Mouse (Mus musculus) lung, embryonic 15.5 days (tissue): ENCODE measurements around the gene Sesn3. TPM values are rescaled to one million over a fixed set of nuclear protein-coding genes. Genes with fewer than 3 reads are reported as not detected.
"Not testable (repeated sequence)": the region's sequence is repeated elsewhere in the genome, so short reads cannot be mapped to it uniquely, and the experiment has no call there.

Source experiments
- ATAC-seq: fragments of 200-750 bp; cut with Nextera tagmentation; 2 replicates; pipeline ENCODE4 v1.8.0; 2017; ENCODE audit warnings: moderate number of reproducible peaks, borderline replicate concordance; ENCODE audit not compliant: low FRiP score, low TSS enrichment; ENCODE audit errors: extremely low read depth
- H3K27ac ChIP-seq: fragments of 300-500 bp; sonication (generic); 2 replicates; pipeline ENCODE4 v1.5.1; 2015; ENCODE audit warnings: moderate library complexity, mild to moderate bottlenecking, inconsistent platforms
- H3K27me3 ChIP-seq: fragments of 300-500 bp; sonication (generic); 2 replicates; pipeline ENCODE4 v1.6.1; 2015; ENCODE audit warnings: inconsistent platforms
- H3K36me3 ChIP-seq: fragments of 300-500 bp; sonication (generic); 2 replicates; pipeline ENCODE4 v1.6.1; 2015; ENCODE audit warnings: inconsistent platforms
- H3K4me1 ChIP-seq: fragments of 300-500 bp; sonication (generic); 2 replicates; pipeline ENCODE4 v1.6.1; 2015; ENCODE audit warnings: inconsistent platforms
- H3K4me2 ChIP-seq: fragments of 300-500 bp; sonication (generic); 2 replicates; pipeline ENCODE4 v1.6.1; 2015; ENCODE audit warnings: inconsistent platforms, mild to moderate bottlenecking, moderate library complexity
- H3K4me3 ChIP-seq: fragments of 300-500 bp; sonication (generic); 2 replicates; pipeline ENCODE4 v1.5.1; 2015; ENCODE audit warnings: mild to moderate bottlenecking, inconsistent platforms
- H3K9ac ChIP-seq: fragments of 300-500 bp; sonication (generic); 2 replicates; pipeline ENCODE4 v1.6.1; 2015; ENCODE audit warnings: inconsistent platforms
- H3K9me3 ChIP-seq: fragments of 300-500 bp; sonication (generic); 2 replicates; pipeline ENCODE4 v1.6.1; 2016; ENCODE audit warnings: inconsistent platforms
- WGBS: fragments of 180-500 bp; shearing (Covaris S2); methylation state at CpG from one replicate; pipeline ENCODE4 v1.1.7; 2015; 5-methylcytosine and 5-hydroxymethylcytosine counted together
- polyA plus RNA-seq: library from polyadenylated mRNA; unstranded; fragments of >200 nt; fragmentation: Nextera tagmentation; extraction: Ambion mirVana; gene quantifications from 2 replicates; pipeline ENCODE4 v1.2.1, GENCODE M21; 2015

The Sesn3 gene
- polyA plus RNA-seq = 16.6 and 16.7 TPM in 2 replicates

- Histone ChIP-seq H3K4me3 (peak within 1 kb of the TSS; percentile 95), H3K36me3 (no peaks in the 10 kb centered on the region), H3K4me1 (peaks cover 12% of the 10 kb centered on the region), H3K27ac (peak within 1 kb of the TSS; percentile 91), H3K9me3 (no peaks in the 10 kb centered on the region), H3K9ac (peak within 1 kb of the TSS; percentile 27), H3K4me2 (peak within 1 kb of the TSS; percentile 62), H3K27me3 (no peaks in the 10 kb centered on the region)
- 6% methylated on average over 25 of the region's 25 CpGs for WGBS
- ATAC-seq = peak; percentile 22
Observed at GRCm38 (mm10) chr9:14274986-14275720, at the start of gene Sesn3. Sesn3 (plus strand) TSS chr9:14275067.

GRCm38 (mm10) chr9:14227086-14227485 lies 47.8 kb upstream of the Sesn3 start:
- H3K4me2 ChIP-seq, H3K9me3 ChIP-seq, H3K36me3 ChIP-seq, H3K9ac ChIP-seq, H3K27me3 ChIP-seq, H3K4me3 ChIP-seq, ATAC-seq, H3K4me1 ChIP-seq, H3K27ac ChIP-seq: not testable (repeated sequence)
- WGBS = 77% methylated on average over 2 of the region's 2 CpGs

GRCm38 (mm10) chr9:14233702-14234373 lies 41.0 kb upstream of the Sesn3 start:
- ATAC-seq = peak; percentile 85
- Histone ChIP-seq H3K4me2 (no peak overlapping the region), H3K27me3 (no peaks in the 10 kb centered on the region), H3K36me3 (no peaks in the 10 kb centered on the region), H3K9me3 (no peaks in the 10 kb centered on the region), H3K4me3 (no peak overlapping the region), H3K4me1 (peaks cover 14% of the 10 kb centered on the region; the same call in 1 of the 2 replicates), H3K9ac (no peak overlapping the region), H3K27ac (peak overlapping the region; percentile 66)
- 28% methylated on average over 7 of the region's 7 CpGs for WGBS

GRCm38 (mm10) chr9:14235286-14235685 lies 39.6 kb upstream of the Sesn3 start:
- peak overlapping the region; percentile 66; the same call in 1 of the 2 replicates for H3K27ac ChIP-seq
- H3K36me3 ChIP-seq = no peaks in the 10 kb centered on the region
- WGBS = 58% methylated on average over 2 of the region's 2 CpGs
- H3K4me1 ChIP-seq = peaks cover 14% of the 10 kb centered on the region
- no peak overlapping the region for H3K4me3 ChIP-seq
- H3K4me2 ChIP-seq = no peak overlapping the region
- H3K9ac ChIP-seq = no peak overlapping the region
- no peaks in the 10 kb centered on the region for H3K9me3 ChIP-seq
- H3K27me3 ChIP-seq = no peaks in the 10 kb centered on the region
- no peak for ATAC-seq

GRCm38 (mm10) chr9:14241003-14241402 lies 33.9 kb upstream of the Sesn3 start:
- H3K27me3 ChIP-seq, H3K4me2 ChIP-seq, H3K9ac ChIP-seq, H3K27ac ChIP-seq, H3K4me3 ChIP-seq, ATAC-seq, H3K9me3 ChIP-seq, H3K36me3 ChIP-seq: not testable (repeated sequence)
- H3K4me1 ChIP-seq = peaks cover 10% of the 10 kb centered on the region
- 38% methylated on average over 1 of the region's 1 CpGs for WGBS

GRCm38 (mm10) chr9:14242308-14242707 lies 32.6 kb upstream of the Sesn3 start:
- ATAC-seq = no peak
- Histone ChIP-seq H3K36me3 (no peaks in the 10 kb centered on the region), H3K27me3 (no peaks in the 10 kb centered on the region), H3K9ac (no peak overlapping the region), H3K4me1 (peaks cover 20% of the 10 kb centered on the region), H3K27ac (no peak overlapping the region), H3K9me3 (no peaks in the 10 kb centered on the region), H3K4me2 (no peak overlapping the region), H3K4me3 (no peak overlapping the region)
- 63% methylated on average over 2 of the region's 2 CpGs for WGBS

GRCm38 (mm10) chr9:14244528-14244927 lies 30.3 kb upstream of the Sesn3 start:
- Histone ChIP-seq H3K27ac (peak overlapping the region; percentile 87; the same call in 1 of the 2 replicates), H3K9ac (no peak overlapping the region), H3K4me1 (peaks cover 24% of the 10 kb centered on the region), H3K4me2 (no peak overlapping the region), H3K36me3 (no peaks in the 10 kb centered on the region), H3K9me3 (no peaks in the 10 kb centered on the region), H3K4me3 (no peak overlapping the region), H3K27me3 (no peaks in the 10 kb centered on the region)
- 55% methylated on average over 9 of the region's 9 CpGs for WGBS
- no peak for ATAC-seq

- ATAC-seq = no peak
- 39% methylated on average over 7 of the region's 7 CpGs for WGBS
Observed at GRCm38 (mm10) chr9:14245013-14245586, 29.8 kb upstream of the Sesn3 start.

GRCm38 (mm10) chr9:14246016-14246799 lies 28.7 kb upstream of the Sesn3 start:
- ATAC-seq = peak; percentile 93
- 12% methylated on average over 11 of the region's 11 CpGs for WGBS

More at GRCm38 (mm10) chr9:14245013-14245586, 29.8 kb upstream of the Sesn3 start:
- Histone ChIP-seq H3K9me3 (no peaks in the 10 kb centered on the region), H3K4me2 (no peak overlapping the region), H3K4me3 (no peak overlapping the region), H3K4me1 (peaks cover 24% of the 10 kb centered on the region), H3K27ac (peak overlapping the region; percentile 87), H3K36me3 (no peaks in the 10 kb centered on the region), H3K27me3 (no peaks in the 10 kb centered on the region), H3K9ac (no peak overlapping the region)

GRCm38 (mm10) chr9:14247480-14248208 lies 27.2 kb upstream of the Sesn3 start:
- H3K27ac ChIP-seq = peak overlapping the region; percentile 87
- no peak overlapping the region for H3K9ac ChIP-seq

More at GRCm38 (mm10) chr9:14246016-14246799, 28.7 kb upstream of the Sesn3 start:
- Histone ChIP-seq H3K4me1 (peaks cover 24% of the 10 kb centered on the region), H3K9me3 (no peaks in the 10 kb centered on the region), H3K9ac (no peak overlapping the region), H3K36me3 (no peaks in the 10 kb centered on the region), H3K27me3 (no peaks in the 10 kb centered on the region), H3K4me2 (peak overlapping the region; percentile 25; the same call in 1 of the 2 replicates), H3K4me3 (no peak overlapping the region), H3K27ac (peak overlapping the region; percentile 87)

GRCm38 (mm10) chr9:14248209-14248596 lies 26.7 kb upstream of the Sesn3 start:
- Histone ChIP-seq H3K27ac (no peak overlapping the region), H3K4me2 (no peak overlapping the region), H3K4me1 (peaks cover 24% of the 10 kb centered on the region), H3K9ac (no peak overlapping the region), H3K4me3 (no peak overlapping the region), H3K27me3 (no peaks in the 10 kb centered on the region), H3K9me3 (no peaks in the 10 kb centered on the region), H3K36me3 (no peaks in the 10 kb centered on the region)
- ATAC-seq = no peak
- 84% methylated on average over 3 of the region's 3 CpGs for WGBS

More at GRCm38 (mm10) chr9:14247480-14248208, 27.2 kb upstream of the Sesn3 start:
- Histone ChIP-seq H3K4me1 (peaks cover 24% of the 10 kb centered on the region), H3K4me2 (no peak overlapping the region), H3K27me3 (no peaks in the 10 kb centered on the region), H3K9me3 (no peaks in the 10 kb centered on the region), H3K36me3 (no peaks in the 10 kb centered on the region), H3K4me3 (no peak overlapping the region)
- no peak for ATAC-seq
- 49% methylated on average over 12 of the region's 12 CpGs for WGBS
